Mouse (Mus musculus) liver, adult 2 months (tissue): ENCODE results near the gene Rassf1.

Source experiments
- CTCF ChIP-seq: fragments of 200-500 bp; IDR thresholded peaks from 2 replicates; pipeline ENCODE4 v1.5.1; 2011; ENCODE audit warnings: low read depth, low read length, control low read depth
- POLR2A ChIP-seq: fragments of 200-500 bp; IDR thresholded peaks from 2 replicates; pipeline ENCODE4 v1.6.1; 2011; ENCODE audit warnings: low read length, control low read depth; ENCODE audit not compliant: insufficient read depth; ENCODE audit errors: extremely low read depth

DNA sequence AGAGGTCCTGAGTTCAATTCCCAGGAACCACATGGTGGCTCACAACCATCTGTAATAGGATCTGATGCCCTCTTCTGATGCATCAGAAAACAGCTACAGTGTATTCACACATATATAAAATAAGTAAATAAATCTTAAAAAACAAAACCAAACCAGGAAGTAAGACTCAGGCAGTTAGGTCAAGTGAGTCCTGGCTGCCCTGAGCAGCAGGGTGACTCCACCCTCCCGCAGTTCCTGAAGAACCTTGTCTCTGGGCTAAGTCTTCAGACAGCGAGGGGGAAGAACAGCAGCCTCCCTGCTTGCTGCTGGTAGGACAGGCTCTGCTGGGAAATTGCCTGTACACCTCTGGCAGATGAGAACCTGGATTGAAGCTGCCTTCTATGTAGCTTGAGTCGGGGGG lies 5.0 kb downstream of the Rassf1 start:
- TF ChIP-seq CTCF, result no peak
- no peak for TF ChIP-seq POLR2A
